Mouse (Mus musculus) myocyte (in vitro differentiated cells): ENCODE results near the gene Copg1. TPM values are rescaled to one million over a fixed set of nuclear protein-coding genes. Genes with fewer than 3 reads are reported as not detected.

Experiments
- H3K27me3 ChIP-seq: one replicate; pipeline ENCODE4 v1.6.1; 2011; ENCODE audit not compliant: control insufficient read depth, insufficient read depth, insufficient read length
- H3K36me3 ChIP-seq: one replicate; pipeline ENCODE4 v1.6.1; 2011; ENCODE audit not compliant: control insufficient read depth, insufficient read depth
- H3K4me2 ChIP-seq: one replicate; pipeline ENCODE4 v1.6.1; 2011; ENCODE audit warnings: low read depth, control low read depth
- H3K4me3 ChIP-seq: one replicate; pipeline ENCODE4 v1.5.1; 2011; ENCODE audit warnings: mild to moderate bottlenecking, control low read depth, moderate library complexity
- H3K79me2 ChIP-seq: one replicate; pipeline ENCODE4 v1.6.1; 2011; ENCODE audit not compliant: control insufficient read depth, insufficient read depth
- H3ac ChIP-seq: one replicate; pipeline ENCODE4 v1.6.1; 2011; ENCODE audit not compliant: control insufficient read depth, insufficient read length
- CEBPB ChIP-seq: IDR thresholded peaks from 2 replicates; pipeline ENCODE4 v1.6.1; 2011; ENCODE audit warnings: mild to moderate bottlenecking, moderate library complexity; ENCODE audit not compliant: poor library complexity, insufficient read depth, severe bottlenecking
- E2F4 ChIP-seq: IDR thresholded peaks from one replicate; pipeline ENCODE4 v1.6.1; 2011; ENCODE audit warnings: mild to moderate bottlenecking, control low read depth, moderate library complexity; ENCODE audit not compliant: insufficient read depth
- MAX ChIP-seq: IDR thresholded peaks from one replicate; pipeline ENCODE4 v1.6.1; 2011; ENCODE audit warnings: low read depth, mild to moderate bottlenecking, control low read depth
- MYOD1 ChIP-seq, 3 experiments: IDR thresholded peaks; one replicate each; pipeline ENCODE4 v1.6.1; 2011; ENCODE audit warnings: control low read depth in 2 of 3, low read depth in 2 of 3, mild to moderate bottlenecking in 2 of 3, moderate library complexity in 1 of 3; ENCODE audit not compliant: insufficient read length in 2 of 3, control insufficient read depth in 1 of 3
- MYOG ChIP-seq, 3 experiments: IDR thresholded peaks; one replicate each; pipeline ENCODE4 v1.6.1; 2011; ENCODE audit warnings: control low read depth in 2 of 3, low read depth in 2 of 3, mild to moderate bottlenecking in 2 of 3; ENCODE audit not compliant: insufficient read length in 2 of 3, control insufficient read depth in 1 of 3, insufficient read depth in 1 of 3
- POLR2A ChIP-seq: IDR thresholded peaks from one replicate; pipeline ENCODE4 v1.6.1; 2011; ENCODE audit warnings: low read depth, mild to moderate bottlenecking, control low read depth, moderate library complexity; ENCODE audit not compliant: insufficient read length
- POLR2AphosphoS2 ChIP-seq: IDR thresholded peaks from one replicate; pipeline ENCODE4 v1.6.1; 2011; ENCODE audit warnings: low read depth, control low read depth; ENCODE audit not compliant: insufficient read length
- REST ChIP-seq: IDR thresholded peaks from one replicate; pipeline ENCODE4 v1.6.1; 2011; ENCODE audit warnings: mild to moderate bottlenecking, control low read depth, moderate library complexity; ENCODE audit not compliant: insufficient read depth, insufficient read length
- SRF ChIP-seq: IDR thresholded peaks from one replicate; pipeline ENCODE4 v1.6.1; 2011; ENCODE audit warnings: low read depth; ENCODE audit not compliant: control insufficient read depth, insufficient read length
- TCF12 ChIP-seq: IDR thresholded peaks from one replicate; pipeline ENCODE4 v1.6.1; 2011; ENCODE audit warnings: mild to moderate bottlenecking, control low read depth; ENCODE audit not compliant: poor library complexity, insufficient read depth, severe bottlenecking
- TCF3 ChIP-seq: IDR thresholded peaks from one replicate; pipeline ENCODE4 v1.6.1; 2011; ENCODE audit warnings: low read depth, control low read depth; ENCODE audit not compliant: insufficient read length
- USF1 ChIP-seq: IDR thresholded peaks from one replicate; pipeline ENCODE4 v1.6.1; 2011; ENCODE audit warnings: low read depth, mild to moderate bottlenecking, control low read depth, moderate library complexity
- polyA plus RNA-seq: library from polyadenylated mRNA; unstranded; fragments of >200 nt; fragmentation: generic; extraction: Trizol; gene quantifications from one replicate; pipeline ENCODE4 v1.2.1, GENCODE M21; 2012; ENCODE audit warnings: missing spikeins

The Copg1 gene
- 94.2 TPM for polyA plus RNA-seq

DNA sequence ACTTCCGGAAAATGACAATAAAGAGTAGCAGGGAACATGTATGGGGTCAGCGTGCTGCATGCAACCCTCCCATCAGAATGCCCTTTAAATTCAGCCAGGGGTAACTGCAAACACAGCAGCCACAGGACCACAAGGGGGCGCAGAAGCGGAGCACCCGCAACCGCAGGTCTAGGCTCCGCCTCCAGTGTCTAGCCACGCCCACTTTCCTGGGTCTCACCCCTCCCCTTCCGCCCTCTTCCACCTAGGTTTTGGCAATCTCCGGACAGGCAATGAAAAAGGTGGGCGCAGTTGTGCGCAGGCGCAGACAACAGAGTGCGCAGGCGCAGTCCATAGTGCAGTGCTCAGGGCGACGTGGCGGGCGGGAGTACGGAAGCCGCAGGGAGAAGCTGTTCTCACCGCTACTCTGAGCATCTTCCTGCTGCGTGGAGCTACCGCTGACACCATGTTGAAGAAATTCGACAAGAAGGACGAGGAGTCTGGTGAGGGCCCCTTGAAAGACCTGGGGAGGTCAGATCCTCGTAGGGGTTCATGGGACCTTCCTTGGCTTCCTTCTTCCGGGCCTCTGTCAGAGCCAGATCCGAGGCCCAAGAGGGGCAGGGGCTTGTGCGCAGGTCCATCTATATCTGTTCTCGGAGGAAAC is at the start of gene Copg1:
Gene Copg1 (plus strand): TSS at position 221 of the 640 bp plus-strand sequence.
- peaks cover 23% of the 10 kb centered on the region for H3K79me2 ChIP-seq
- H3K4me3 ChIP-seq = peak within 1 kb of the TSS; percentile 91
- H3K4me2 ChIP-seq = peak within 1 kb of the TSS; percentile 92
- no peaks in the 10 kb centered on the region for H3K27me3 ChIP-seq
- H3K36me3 ChIP-seq = peaks cover 15% of the 10 kb centered on the region
- peak within 1 kb of the TSS; percentile 8 for H3ac ChIP-seq
- TF ChIP-seq CEBPB (no peak), POLR2AphosphoS2 (peak; percentile 95), POLR2A (peak; percentile 99), MYOG (IDR thresholded peaks at IDR 0.05; ENCODE audit: control insufficient read depth in 1 of 3, insufficient read depth in 1 of 3, insufficient read length in 2 of 3, low read depth in 2 of 3) (peak in 1 of 3 experiments; percentile 16), REST (peak; percentile 26), MAX (no peak)

DNA sequence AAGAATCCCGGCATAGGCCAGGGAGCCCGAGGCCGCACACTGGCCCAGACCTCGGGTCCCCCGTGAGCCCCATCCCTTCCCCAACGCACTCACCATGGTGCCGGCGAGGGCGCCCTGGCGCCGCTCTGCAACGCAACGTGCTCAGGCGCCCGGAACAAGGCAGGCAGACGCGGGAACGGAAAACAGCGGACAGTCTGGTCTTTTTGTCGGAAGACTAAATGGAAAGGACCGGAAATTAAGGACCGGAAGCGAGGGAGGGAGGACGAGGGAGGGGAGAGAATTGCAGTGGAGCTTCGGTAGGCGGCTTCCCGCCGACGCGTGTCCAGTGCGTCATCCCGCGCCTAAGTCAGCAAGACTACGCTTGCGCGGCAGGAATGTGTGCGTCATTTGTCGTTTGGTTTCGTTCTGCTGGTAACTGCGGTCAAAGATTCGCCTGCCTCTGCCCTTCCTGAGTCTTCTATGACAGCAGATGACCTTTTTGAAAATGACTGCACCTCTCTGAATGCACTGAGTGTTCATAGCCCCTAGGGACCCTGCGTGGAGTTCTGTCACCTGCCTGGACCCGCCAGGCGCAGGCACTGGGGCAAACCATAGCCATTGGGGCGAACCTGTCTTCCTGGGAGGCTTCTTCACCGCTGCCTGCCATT is 48.9 kb upstream of the Copg1 start, which contains the start of gene Isy1:
Gene Isy1 (minus strand): TSS at position 248 of the 647 bp plus-strand sequence.
- H3K36me3 ChIP-seq = peaks cover 29% of the 10 kb centered on the region

DNA sequence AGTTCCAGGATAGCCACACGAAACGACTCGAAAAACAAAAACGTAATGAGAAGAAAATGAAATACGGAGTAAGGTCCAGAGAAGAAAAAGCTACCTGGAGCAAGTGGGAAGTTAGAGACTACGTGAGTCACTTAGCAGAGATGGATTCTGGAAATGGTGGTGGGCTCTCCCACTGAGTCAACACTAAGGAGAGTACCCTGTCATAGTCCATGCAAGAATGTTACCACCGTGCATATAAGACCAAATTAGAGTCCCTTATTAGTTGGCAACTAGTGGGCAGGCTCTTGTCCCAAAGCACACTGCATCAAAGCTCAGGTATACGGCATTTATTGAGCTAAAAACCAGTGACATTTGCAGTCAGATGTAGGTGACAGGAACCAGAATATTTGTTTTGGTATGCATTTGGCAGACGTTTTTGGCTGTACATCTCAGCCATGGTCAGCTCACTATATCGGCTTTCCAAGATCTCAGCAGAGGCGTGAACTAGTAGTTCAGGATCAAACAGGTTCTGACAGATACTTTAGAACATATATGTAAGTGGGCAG is 47.7 kb upstream of the Copg1 start:
- H3K4me2 ChIP-seq = peak overlapping the region; percentile 93
- H3ac ChIP-seq = no peak overlapping the region
- H3K27me3 ChIP-seq = no peaks in the 10 kb centered on the region
- no peak overlapping the region for H3K4me3 ChIP-seq
- TF ChIP-seq TCF3 (no peak), TCF12 (no peak), MYOG (IDR thresholded peaks at IDR 0.05; ENCODE audit: control insufficient read depth in 1 of 3, insufficient read depth in 1 of 3, insufficient read length in 2 of 3, low read depth in 2 of 3) (no peak), E2F4 (no peak), POLR2AphosphoS2 (no peak), REST (no peak), USF1 (no peak), POLR2A (no peak), MYOD1 (IDR thresholded peaks at IDR 0.05; ENCODE audit: control insufficient read depth in 1 of 3, insufficient read length in 2 of 3, low read depth in 2 of 3) (no peak), SRF (no peak), MAX (no peak), CEBPB (no peak)
- peaks cover 40% of the 10 kb centered on the region for H3K36me3 ChIP-seq
- peaks cover 32% of the 10 kb centered on the region for H3K79me2 ChIP-seq

More for the DNA sequence above, 48.9 kb upstream of the Copg1 start, which contains the start of gene Isy1:
- Histone ChIP-seq H3K27me3 (no peaks in the 10 kb centered on the region), H3K4me3 (peak within 1 kb of the TSS; percentile 54), H3ac (peak within 1 kb of the TSS; percentile 30), H3K4me2 (peak within 1 kb of the TSS; percentile 93), H3K79me2 (peaks cover 22% of the 10 kb centered on the region)
- no peak for TF ChIP-seq CEBPB
- peak; percentile 76 for TF ChIP-seq POLR2A
- no peak for TF ChIP-seq E2F4
- peak in 1 of 3 experiments; percentile 28 for TF ChIP-seq MYOD1 (IDR thresholded peaks at IDR 0.05; ENCODE audit: control insufficient read depth in 1 of 3, insufficient read length in 2 of 3, low read depth in 2 of 3)
- peak; percentile 86 for TF ChIP-seq MAX
- peak; percentile 68 for TF ChIP-seq SRF
- peak in 1 of 3 experiments; percentile 52 for TF ChIP-seq MYOG (IDR thresholded peaks at IDR 0.05; ENCODE audit: control insufficient read depth in 1 of 3, insufficient read depth in 1 of 3, insufficient read length in 2 of 3, low read depth in 2 of 3)
- peak; percentile 99 for TF ChIP-seq POLR2AphosphoS2

- Histone ChIP-seq H3ac (no peak overlapping the region), H3K4me3 (no peak overlapping the region), H3K27me3 (no peaks in the 10 kb centered on the region), H3K79me2 (peaks cover 47% of the 10 kb centered on the region), H3K4me2 (no peak overlapping the region), H3K36me3 (peaks cover 54% of the 10 kb centered on the region)
- TF ChIP-seq REST (no peak), SRF (no peak), USF1 (no peak), TCF3 (no peak), MYOG (IDR thresholded peaks at IDR 0.05; ENCODE audit: control insufficient read depth in 1 of 3, insufficient read depth in 1 of 3, insufficient read length in 2 of 3, low read depth in 2 of 3) (no peak), POLR2A (no peak), E2F4 (no peak), TCF12 (no peak), CEBPB (no peak), POLR2AphosphoS2 (no peak), MYOD1 (IDR thresholded peaks at IDR 0.05; ENCODE audit: control insufficient read depth in 1 of 3, insufficient read length in 2 of 3, low read depth in 2 of 3) (no peak), MAX (no peak)
Observed at GRCm38 (mm10) chr6:87841635-87842034, 46.0 kb upstream of the Copg1 start.
